Mouse (Mus musculus): ENCODE measurements around the gene Crybb3. TPM values are rescaled to one million over a fixed set of nuclear protein-coding genes. Genes with fewer than 3 reads are reported as not detected.

The Crybb3 gene
- polyA plus RNA-seq, 1 experiment from 2014 or later: 1.8 TPM

DNA sequence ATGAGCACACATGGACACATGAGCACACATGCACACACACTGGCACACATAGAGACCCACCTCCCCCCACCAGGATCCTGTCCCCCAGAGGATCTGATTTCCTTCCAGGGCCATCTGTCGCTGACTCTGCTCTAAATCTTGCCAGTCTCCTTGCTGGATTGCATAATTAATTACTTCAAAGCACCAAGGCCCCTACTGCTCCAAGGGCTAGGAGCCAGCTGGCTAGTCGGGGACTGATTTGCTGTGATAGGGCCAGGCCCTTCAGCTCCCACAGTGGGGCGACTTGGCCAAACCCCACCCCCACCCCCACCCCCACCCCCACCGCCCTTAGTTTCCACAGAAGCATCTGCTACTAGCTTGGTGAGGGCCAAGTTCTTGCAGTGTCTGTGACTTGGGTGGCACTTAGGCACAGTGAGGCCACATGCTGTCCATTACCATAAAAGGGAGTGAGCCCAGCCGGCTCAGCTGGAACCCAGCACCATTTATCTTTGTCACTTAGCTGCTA, 39.8 kb downstream of the Crybb3 start:
- H3K36me3 ChIP-seq: no peaks in the 10 kb centered on the region
- H3K27ac ChIP-seq: no peak overlapping the region
- 17% methylated on average over 5 of the region's 5 CpGs for WGBS
- H3K9ac ChIP-seq: no peak overlapping the region
- ATAC-seq (ENCODE audit: insufficient number of reproducible peaks, low FRiP score, low TSS enrichment, low read depth): peak; percentile 16; the same call in 1 of the 2 replicates
- no peaks in the 10 kb centered on the region for H3K9me3 ChIP-seq
- no peak overlapping the region for H3K4me3 ChIP-seq
- H3K27me3 ChIP-seq: no peaks in the 10 kb centered on the region
- H3K4me1 ChIP-seq: peaks cover 11% of the 10 kb centered on the region; the same call in 1 of the 2 replicates
- H3K4me2 ChIP-seq: no peak overlapping the region

DNA sequence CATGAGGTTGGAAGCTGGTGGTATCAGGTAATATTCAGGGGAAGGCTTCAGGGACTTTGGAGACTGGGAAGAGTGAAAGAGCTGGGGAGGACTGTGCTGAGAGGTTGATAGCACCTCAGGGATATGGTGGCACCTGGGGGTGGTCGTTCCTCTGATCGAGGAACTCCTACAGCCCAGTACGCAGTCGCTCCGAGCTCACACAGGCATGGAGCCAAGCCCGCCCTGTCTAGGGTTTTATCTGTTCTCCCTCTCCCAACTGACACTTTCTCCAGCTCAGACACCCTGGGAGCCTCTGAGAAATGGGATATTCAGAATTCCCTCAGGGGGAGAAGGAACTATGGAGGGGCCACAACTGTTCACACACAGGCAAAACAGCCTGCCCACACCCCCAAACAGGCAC, 40.6 kb downstream of the Crybb3 start:
- no peaks in the 10 kb centered on the region for H3K27me3 ChIP-seq
- H3K9me3 ChIP-seq: no peaks in the 10 kb centered on the region
- no peak overlapping the region for H3K27ac ChIP-seq
- H3K4me3 ChIP-seq: no peak overlapping the region
- no peak overlapping the region for H3K9ac ChIP-seq
- 44% methylated on average over 6 of the region's 6 CpGs for WGBS
- H3K4me1 ChIP-seq: peaks cover 19% of the 10 kb centered on the region
- no peaks in the 10 kb centered on the region for H3K36me3 ChIP-seq
- no peak for ATAC-seq (ENCODE audit: insufficient number of reproducible peaks, low FRiP score, low TSS enrichment, low read depth)
- no peak overlapping the region for H3K4me2 ChIP-seq

DNA sequence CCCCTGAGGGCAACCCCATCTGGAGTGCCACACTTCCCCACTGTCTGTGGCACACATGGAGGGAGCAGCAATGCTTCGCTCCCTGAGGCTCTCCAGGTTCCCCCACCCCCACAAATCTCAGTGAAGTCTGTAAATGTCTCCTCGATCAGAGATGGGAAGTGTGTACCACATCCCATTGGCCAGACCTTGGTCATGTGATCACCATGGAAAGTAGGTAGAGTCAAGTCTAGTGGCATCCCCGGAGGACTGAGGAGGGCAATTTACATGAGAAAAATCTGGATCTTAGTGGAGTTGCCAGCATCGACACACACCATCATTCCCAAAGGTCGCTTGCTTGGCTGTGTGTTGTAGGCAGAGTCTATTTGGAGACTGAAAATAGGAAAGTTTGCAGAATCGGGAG, 42.8 kb downstream of the Crybb3 start:
- Histone ChIP-seq H3K27ac (no peak overlapping the region), H3K4me3 (no peak overlapping the region), H3K9ac (no peak overlapping the region), H3K4me1 (peaks cover 32% of the 10 kb centered on the region), H3K36me3 (no peaks in the 10 kb centered on the region), H3K27me3 (no peaks in the 10 kb centered on the region), H3K4me2 (no peak overlapping the region), H3K9me3 (no peaks in the 10 kb centered on the region)
- ATAC-seq (ENCODE audit: insufficient number of reproducible peaks, low FRiP score, low TSS enrichment, low read depth): no peak
- WGBS: 80% methylated on average over 6 of the region's 6 CpGs

DNA sequence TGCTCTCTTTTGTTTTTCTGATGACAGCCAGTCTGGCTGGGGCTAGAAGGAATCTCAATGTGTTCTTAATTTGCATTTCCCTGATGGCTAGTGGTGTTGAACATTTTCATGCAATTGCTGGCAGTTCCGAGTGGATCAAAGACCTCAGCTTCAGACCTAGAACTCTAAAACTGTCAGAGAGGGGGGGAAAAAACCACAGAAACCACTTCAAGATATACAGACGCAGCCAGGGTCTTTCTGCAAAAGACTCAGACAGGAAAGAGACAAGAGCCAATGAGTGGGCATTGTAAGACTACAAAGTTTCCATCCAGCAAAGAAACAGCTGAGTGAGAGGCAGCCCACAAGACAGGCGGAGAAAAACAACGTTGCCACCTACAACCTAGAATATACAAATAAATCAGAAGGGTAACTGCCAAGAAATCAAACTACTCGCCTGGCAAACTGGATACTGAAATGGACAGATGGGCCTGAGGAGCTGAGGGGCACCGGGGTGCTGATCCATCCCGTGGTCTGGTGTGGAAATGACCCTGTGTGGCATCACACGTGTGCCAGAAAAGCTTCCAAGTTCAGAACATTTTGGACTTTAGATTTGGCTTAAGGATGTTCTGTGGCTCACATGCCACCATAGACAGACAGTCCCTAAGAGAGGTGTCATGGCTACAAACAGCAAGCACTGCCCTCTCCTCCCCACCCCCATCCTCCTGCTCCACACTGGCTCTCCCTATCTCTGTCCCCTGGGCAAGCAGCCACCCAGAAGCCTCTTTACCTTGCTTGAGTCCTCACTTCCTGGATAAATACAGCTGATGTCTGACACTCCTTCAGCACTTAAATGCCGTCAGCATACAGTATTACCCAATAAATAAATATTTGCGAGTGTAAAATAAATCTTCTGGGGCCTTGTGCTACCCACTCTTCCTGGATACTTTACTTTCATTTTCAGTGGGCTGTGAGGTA, 46.0 kb downstream of the Crybb3 start:
- H3K27ac ChIP-seq: peak overlapping the region; percentile 47
- no peaks in the 10 kb centered on the region for H3K36me3 ChIP-seq
- H3K4me2 ChIP-seq: no peak overlapping the region
- ATAC-seq (ENCODE audit: insufficient number of reproducible peaks, low FRiP score, low TSS enrichment, low read depth): no peak
- H3K4me1 ChIP-seq: peaks cover 28% of the 10 kb centered on the region
- H3K9ac ChIP-seq: no peak overlapping the region
- no peaks in the 10 kb centered on the region for H3K9me3 ChIP-seq
- H3K4me3 ChIP-seq: no peak overlapping the region
- no peaks in the 10 kb centered on the region for H3K27me3 ChIP-seq
- WGBS: 44% methylated on average over 10 of the region's 10 CpGs

DNA sequence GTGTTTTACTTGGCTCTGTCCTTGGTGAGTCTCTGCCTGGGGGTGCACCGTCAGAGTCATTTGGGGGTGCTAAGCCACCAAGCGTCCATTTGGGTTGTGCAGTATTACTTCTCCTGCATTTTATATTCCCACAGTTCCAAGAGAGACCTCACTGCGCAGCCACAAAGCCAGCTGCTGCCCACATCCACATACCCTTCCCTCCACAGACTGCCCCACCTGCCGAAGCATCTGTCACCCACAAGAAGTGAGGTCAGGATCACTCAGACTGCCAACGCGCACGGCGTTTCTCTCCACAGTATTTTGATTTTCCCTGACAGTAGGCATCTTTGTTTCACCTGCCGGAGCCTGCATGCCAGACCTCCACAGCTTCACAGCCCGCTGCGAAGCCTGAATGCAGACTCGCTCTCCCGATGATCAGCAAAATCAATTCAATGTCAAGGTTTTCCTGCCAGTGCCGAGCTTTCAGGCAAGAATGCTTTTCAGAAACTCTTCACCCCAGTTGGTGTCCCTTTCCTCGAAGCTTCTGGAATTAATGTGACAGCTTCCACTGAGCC, 50.1 kb downstream of the Crybb3 start:
- WGBS: 57% methylated on average over 15 of the region's 15 CpGs
- H3K9ac ChIP-seq: no peak overlapping the region

DNA sequence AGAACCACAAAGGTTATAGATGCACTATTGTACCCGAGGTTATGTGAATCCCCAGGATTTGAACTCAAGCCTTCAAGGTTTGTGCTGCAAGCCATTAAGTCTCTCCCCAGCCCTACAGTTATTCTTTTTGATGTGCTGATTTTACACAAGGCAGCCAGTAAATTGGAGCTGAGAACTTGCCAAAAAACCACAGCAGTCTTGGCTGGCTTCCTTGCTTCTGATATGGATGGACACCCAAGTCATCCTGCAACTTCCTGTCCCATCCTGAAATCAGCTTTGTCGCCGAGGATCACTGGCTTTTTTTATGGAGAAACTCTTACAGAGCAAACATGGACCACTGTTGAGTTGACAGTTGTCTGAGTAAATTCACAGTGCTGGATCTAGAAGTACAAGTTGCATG, 51.3 kb downstream of the Crybb3 start:
- Histone ChIP-seq H3K4me1 (peaks cover 14% of the 10 kb centered on the region), H3K9ac (no peak overlapping the region), H3K4me3 (no peak overlapping the region), H3K27ac (no peak overlapping the region), H3K9me3 (no peaks in the 10 kb centered on the region), H3K27me3 (no peaks in the 10 kb centered on the region), H3K36me3 (no peaks in the 10 kb centered on the region), H3K4me2 (no peak overlapping the region)
- 69% methylated on average over 3 of the region's 3 CpGs for WGBS
- ATAC-seq (ENCODE audit: insufficient number of reproducible peaks, low FRiP score, low TSS enrichment, low read depth): no peak

More for the DNA sequence above, 50.1 kb downstream of the Crybb3 start:
- no peak for ATAC-seq (ENCODE audit: insufficient number of reproducible peaks, low FRiP score, low TSS enrichment, low read depth)
- Histone ChIP-seq H3K4me2 (no peak overlapping the region), H3K27ac (no peak overlapping the region), H3K36me3 (no peaks in the 10 kb centered on the region), H3K9me3 (no peaks in the 10 kb centered on the region), H3K4me1 (peaks cover 24% of the 10 kb centered on the region), H3K27me3 (no peaks in the 10 kb centered on the region), H3K4me3 (no peak overlapping the region)

DNA sequence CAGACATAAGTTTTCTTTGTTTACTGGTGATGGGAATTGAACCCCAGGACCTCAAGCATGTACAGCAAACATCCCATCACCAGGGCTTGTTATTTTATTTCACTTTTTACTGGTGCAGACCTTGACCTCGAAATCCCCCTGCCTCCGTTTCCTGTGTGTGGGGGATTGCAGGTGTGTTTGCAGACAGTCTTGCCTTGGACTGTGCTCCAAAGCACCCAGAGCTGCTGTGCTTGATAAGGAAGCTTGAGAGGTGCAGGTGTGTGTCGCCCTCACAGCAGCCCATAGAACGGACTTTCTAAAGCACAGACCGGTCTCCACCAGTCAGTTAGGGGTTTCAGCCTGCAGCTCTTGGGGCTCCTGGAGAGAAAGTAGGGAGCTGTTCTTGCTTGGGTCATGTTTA, 54.7 kb downstream of the Crybb3 start:
- Histone ChIP-seq H3K36me3 (no peaks in the 10 kb centered on the region), H3K9me3 (no peaks in the 10 kb centered on the region), H3K27me3 (no peaks in the 10 kb centered on the region), H3K27ac (no peak overlapping the region), H3K4me1 (peaks cover 16% of the 10 kb centered on the region), H3K4me3 (no peak overlapping the region), H3K9ac (no peak overlapping the region), H3K4me2 (no peak overlapping the region)
- no peak for ATAC-seq (ENCODE audit: insufficient number of reproducible peaks, low FRiP score, low TSS enrichment, low read depth)
- WGBS: 77% methylated on average over 5 of the region's 5 CpGs

Other genes starting within 250 kb of the Crybb3 start
- gene Myo18b, start 185.2 kb downstream of the Crybb3 start, polyA plus RNA-seq (2015; fragmentation: Nextera tagmentation; extraction: Ambion mirVana): 2.0 and 4.1 TPM in 2 replicates
- 7.2 and 7.8 TPM in 2 replicates for gene Grk3, start 65.8 kb downstream of the Crybb3 start, polyA plus RNA-seq (2015; fragmentation: Nextera tagmentation; extraction: Ambion mirVana)
- gene Crybb2, start 11.5 kb downstream of the Crybb3 start, polyA plus RNA-seq (2015; fragmentation: Nextera tagmentation; extraction: Ambion mirVana): not detected in 2 replicates
- gene 2900026A02Rik, start 139.7 kb upstream of the Crybb3 start, polyA plus RNA-seq (2015; fragmentation: Nextera tagmentation; extraction: Ambion mirVana): 14.2 and 15.6 TPM in 2 replicates
- 0.28 and 0.61 TPM in 2 replicates for gene Tmem211, start 145.3 kb upstream of the Crybb3 start, polyA plus RNA-seq (2015; fragmentation: Nextera tagmentation; extraction: Ambion mirVana)
- gene Sgsm1, start 229.2 kb upstream of the Crybb3 start, polyA plus RNA-seq (2015; fragmentation: Nextera tagmentation; extraction: Ambion mirVana): 2.0 and 2.1 TPM in 2 replicates